Mouse (Mus musculus) small intestine, adult 2 months (tissue): ENCODE data around the gene Nfkbid.

Experiments
- CTCF ChIP-seq: fragments of 200-500 bp; IDR thresholded peaks from 2 replicates; pipeline ENCODE4 v1.5.1; 2012; ENCODE audit warnings: low read depth, mild to moderate bottlenecking, control low read depth, inconsistent platforms, low read length, moderate library complexity, mixed read lengths; ENCODE audit not compliant: insufficient replicate concordance, insufficient read length; ENCODE audit errors: extremely low read depth
- POLR2A ChIP-seq: fragments of 200-500 bp; IDR thresholded peaks from 2 replicates; pipeline ENCODE4 v1.6.1; 2012; ENCODE audit warnings: low read depth, mild to moderate bottlenecking, control low read depth, inconsistent platforms, low read length, moderate library complexity

DNA sequence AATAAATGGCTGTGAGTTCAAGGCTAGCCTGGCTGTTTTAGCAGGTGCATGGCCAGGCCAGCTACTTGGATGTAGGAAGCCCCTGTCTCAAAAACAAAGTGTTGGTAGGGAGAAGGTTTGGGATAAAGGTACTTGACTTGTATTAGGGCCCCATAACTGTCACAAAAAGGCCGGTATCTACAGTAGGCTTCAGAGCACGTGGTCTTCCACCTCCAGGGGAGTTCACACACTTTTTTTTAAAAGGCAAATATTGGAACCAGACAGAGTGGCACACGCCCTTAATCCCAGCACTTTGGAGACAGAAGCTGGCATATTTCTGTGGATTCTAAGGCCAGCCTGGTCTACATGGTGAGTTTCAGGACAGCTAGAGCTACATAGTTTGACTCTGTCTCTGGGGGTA is 859 bp upstream of the Nfkbid start:
- TF ChIP-seq CTCF = no peak
- no peak for TF ChIP-seq POLR2A
